Mouse (Mus musculus) liver, postnatal 0 days (tissue): ENCODE measurements around the gene Bcorl1.

ENCODE experiments used
- CTCF ChIP-seq: sonication (generic); IDR thresholded peaks from 2 replicates; pipeline ENCODE4 v1.5.1; 2016; ENCODE audit warnings: antibody characterized with exemption, low read depth
- EP300 ChIP-seq: IDR thresholded peaks from 2 replicates; pipeline ENCODE4 v1.6.1; 2016; ENCODE audit warnings: antibody characterized with exemption, low read depth, mild to moderate bottlenecking

DNA sequence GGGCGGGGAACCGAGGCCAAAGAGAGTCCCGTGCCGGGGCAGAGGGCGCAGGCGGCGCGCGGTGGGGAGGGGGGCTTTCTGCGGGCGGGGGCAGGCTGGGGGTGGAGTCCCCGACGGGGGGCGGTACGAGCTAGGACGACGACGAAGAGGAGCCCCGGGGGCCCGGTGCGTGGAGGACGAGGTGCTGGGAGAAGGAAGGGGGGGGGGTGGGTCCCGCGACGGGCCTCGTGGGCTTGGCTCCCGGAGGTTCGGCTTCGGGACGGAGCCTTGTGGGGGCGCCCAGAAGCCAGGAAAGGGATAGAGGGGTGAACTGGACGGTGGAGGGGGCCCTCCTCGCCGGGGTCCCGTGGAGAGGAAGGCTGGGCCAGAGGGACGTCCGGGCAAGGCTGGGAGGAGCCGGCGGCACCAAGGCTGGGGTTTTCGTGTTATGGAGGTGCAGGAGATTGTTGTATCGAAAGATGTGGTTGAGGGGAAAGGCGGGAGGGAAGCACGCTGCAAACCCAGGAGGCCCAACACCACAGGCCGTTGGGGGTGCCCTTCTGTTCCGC, 4.3 kb downstream of the Bcorl1 start:
- TF ChIP-seq EP300 (no peak), CTCF (no peak)
